Mouse (Mus musculus): ENCODE results near the gene Aqp3. TPM values are rescaled to one million over a fixed set of nuclear protein-coding genes. Genes with fewer than 3 reads are reported as not detected.
A peak's percentile ranks its signal among the peaks of the same experiment; 100 is the strongest.

The Aqp3 gene
- polyA plus RNA-seq, 1 experiment, result 311 TPM

- no peaks in the 10 kb centered on the region for H3K27me3 ChIP-seq (replicated peaks; ENCODE audit: control insufficient read depth, insufficient read depth, low read length)
- H3K27ac ChIP-seq (ENCODE audit: insufficient read depth, low read depth, low read length), result peak overlapping the region; percentile 88
- no peaks in the 10 kb centered on the region for H3K36me3 ChIP-seq (ENCODE audit: control insufficient read depth, insufficient read depth, low read length)
- H3K4me1 ChIP-seq (ENCODE audit: control insufficient read depth, insufficient read depth, low read length), result no peaks in the 10 kb centered on the region; the same call in 1 of the 2 replicates
- TF ChIP-seq POLR2A (IDR thresholded peaks at IDR 0.05; ENCODE audit: low read depth, low read length) (peak; percentile 22), CTCF (conservative IDR thresholded peaks at IDR 0.05; ENCODE audit: insufficient read depth, insufficient read length, low read depth, low read length) (no peak)
- 2% methylated on average over 27 of the region's 70 CpGs for WGBS
- DNase-seq, result peak; percentile 85
- peak overlapping the region; percentile 80 for H3K4me3 ChIP-seq (ENCODE audit: insufficient read depth, low read depth, low read length)
Observed at GRCm38 (mm10) chr4:41134935-41135710, 37.1 kb upstream of the Aqp3 start.

GRCm38 (mm10) chr4:41133529-41134291 is 35.7 kb upstream of the Aqp3 start:
- 85% methylated on average over 6 of the region's 6 CpGs for WGBS
- DNase-seq, result no peak
- no peaks in the 10 kb centered on the region; the same call in 1 of the 2 replicates for H3K4me1 ChIP-seq (ENCODE audit: control insufficient read depth, insufficient read depth, low read length)
- TF ChIP-seq CTCF (conservative IDR thresholded peaks at IDR 0.05; ENCODE audit: insufficient read depth, insufficient read length, low read depth, low read length), result no peak
- TF ChIP-seq POLR2A (IDR thresholded peaks at IDR 0.05; ENCODE audit: low read depth, low read length), result no peak
- H3K27me3 ChIP-seq (replicated peaks; ENCODE audit: control insufficient read depth, insufficient read depth, low read length), result no peaks in the 10 kb centered on the region
- no peak overlapping the region for H3K4me3 ChIP-seq (ENCODE audit: insufficient read depth, low read depth, low read length)
- no peaks in the 10 kb centered on the region for H3K36me3 ChIP-seq (ENCODE audit: control insufficient read depth, insufficient read depth, low read length)
- no peak overlapping the region for H3K27ac ChIP-seq (ENCODE audit: insufficient read depth, low read depth, low read length)

DNA sequence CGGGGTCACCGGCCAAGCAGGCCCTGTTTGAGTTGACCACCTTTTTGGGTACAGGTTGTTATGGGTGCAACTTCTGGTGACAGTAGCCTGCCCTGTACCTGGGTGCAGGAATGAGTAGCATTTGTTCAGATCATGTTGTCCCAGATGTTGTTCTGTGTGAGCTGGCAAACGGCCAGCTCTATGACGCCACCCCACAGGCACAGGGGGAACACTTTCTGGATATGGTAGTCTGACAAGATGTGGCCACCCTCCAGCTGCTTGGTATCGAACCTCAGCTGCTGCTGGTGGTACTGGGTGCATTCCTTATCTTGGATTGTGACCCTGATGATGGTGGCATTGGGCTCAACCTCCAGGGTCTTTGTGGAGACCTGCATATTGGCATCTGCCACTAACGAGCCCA is 34.5 kb upstream of the Aqp3 start:
- DNase-seq, result no peak
- TF ChIP-seq POLR2A (IDR thresholded peaks at IDR 0.05; ENCODE audit: low read depth, low read length) (no peak), CTCF (conservative IDR thresholded peaks at IDR 0.05; ENCODE audit: insufficient read depth, insufficient read length, low read depth, low read length) (no peak)
- H3K4me3 ChIP-seq (ENCODE audit: insufficient read depth, low read depth, low read length), result no peak overlapping the region
- WGBS, result 80% methylated on average over 6 of the region's 6 CpGs
- no peaks in the 10 kb centered on the region for H3K36me3 ChIP-seq (ENCODE audit: control insufficient read depth, insufficient read depth, low read length)
- no peaks in the 10 kb centered on the region; the same call in 1 of the 2 replicates for H3K4me1 ChIP-seq (ENCODE audit: control insufficient read depth, insufficient read depth, low read length)
- no peak overlapping the region for H3K27ac ChIP-seq (ENCODE audit: insufficient read depth, low read depth, low read length)
- H3K27me3 ChIP-seq (replicated peaks; ENCODE audit: control insufficient read depth, insufficient read depth, low read length), result no peaks in the 10 kb centered on the region

GRCm38 (mm10) chr4:41129836-41130235 is 31.9 kb upstream of the Aqp3 start:
- no peak overlapping the region for H3K4me3 ChIP-seq (ENCODE audit: insufficient read depth, low read depth, low read length)
- H3K27ac ChIP-seq (ENCODE audit: insufficient read depth, low read depth, low read length), result no peak overlapping the region
- H3K4me1 ChIP-seq (ENCODE audit: control insufficient read depth, insufficient read depth, low read length), result no peaks in the 10 kb centered on the region; the same call in 1 of the 2 replicates
- TF ChIP-seq CTCF (conservative IDR thresholded peaks at IDR 0.05; ENCODE audit: insufficient read depth, insufficient read length, low read depth, low read length) (no peak), POLR2A (IDR thresholded peaks at IDR 0.05; ENCODE audit: low read depth, low read length) (no peak)
- H3K36me3 ChIP-seq (ENCODE audit: control insufficient read depth, insufficient read depth, low read length), result no peaks in the 10 kb centered on the region
- no peaks in the 10 kb centered on the region for H3K27me3 ChIP-seq (replicated peaks; ENCODE audit: control insufficient read depth, insufficient read depth, low read length)
- WGBS, result 84% methylated on average over 3 of the region's 3 CpGs
- no peak for DNase-seq

DNA sequence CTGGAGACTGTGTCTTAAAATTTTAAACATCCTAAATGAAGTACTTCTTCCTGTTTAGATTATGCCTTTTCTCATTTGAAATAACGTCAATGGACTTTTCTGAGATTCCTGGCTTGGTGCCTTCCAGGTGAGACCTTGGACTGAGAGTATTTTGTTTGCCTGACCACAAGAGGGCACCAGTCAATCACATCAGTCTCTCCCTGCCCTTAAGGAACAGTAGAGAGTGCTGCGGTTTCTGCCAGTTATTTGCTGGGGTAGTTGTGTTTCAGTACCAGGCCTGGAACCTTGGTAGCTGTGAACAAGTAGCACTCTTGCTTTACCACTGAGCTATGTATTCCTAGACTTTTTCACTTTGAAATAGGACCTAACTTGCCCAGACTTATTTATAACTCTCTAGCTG is 31.4 kb upstream of the Aqp3 start:
- no peaks in the 10 kb centered on the region; the same call in 1 of the 2 replicates for H3K4me1 ChIP-seq (ENCODE audit: control insufficient read depth, insufficient read depth, low read length)
- H3K27ac ChIP-seq (ENCODE audit: insufficient read depth, low read depth, low read length), result no peak overlapping the region
- no peaks in the 10 kb centered on the region for H3K27me3 ChIP-seq (replicated peaks; ENCODE audit: control insufficient read depth, insufficient read depth, low read length)
- H3K36me3 ChIP-seq (ENCODE audit: control insufficient read depth, insufficient read depth, low read length), result no peaks in the 10 kb centered on the region
- DNase-seq, result peak; percentile 79
- 0% methylated on average over 2 of the region's 2 CpGs for WGBS
- H3K4me3 ChIP-seq (ENCODE audit: insufficient read depth, low read depth, low read length), result no peak overlapping the region
- no peak for TF ChIP-seq POLR2A (IDR thresholded peaks at IDR 0.05; ENCODE audit: low read depth, low read length)
- peak; percentile 98 for TF ChIP-seq CTCF (conservative IDR thresholded peaks at IDR 0.05; ENCODE audit: insufficient read depth, insufficient read length, low read depth, low read length)

GRCm38 (mm10) chr4:41124180-41124951 is 26.4 kb upstream of the Aqp3 start, which contains the start of gene Nol6:
Gene Nol6 (minus strand): TSS chr4:41124455.
- WGBS, result 2% methylated on average over 29 of the region's 29 CpGs

More at GRCm38 (mm10) chr4:41124180-41124951, 26.4 kb upstream of the Aqp3 start, which contains the start of gene Nol6:
- H3K27ac ChIP-seq (ENCODE audit: insufficient read depth, low read depth, low read length), result 0 out of 2 replicates have a peak within 1 kb of the TSS, but pooled peaks have one; percentile 6
- H3K36me3 ChIP-seq (ENCODE audit: control insufficient read depth, insufficient read depth, low read length), result no peaks in the 10 kb centered on the region
- H3K27me3 ChIP-seq (replicated peaks; ENCODE audit: control insufficient read depth, insufficient read depth, low read length), result no peaks in the 10 kb centered on the region
- TF ChIP-seq CTCF (conservative IDR thresholded peaks at IDR 0.05; ENCODE audit: insufficient read depth, insufficient read length, low read depth, low read length) (no peak), POLR2A (IDR thresholded peaks at IDR 0.05; ENCODE audit: low read depth, low read length) (no peak)
- peak; percentile 100 for DNase-seq
- H3K4me3 ChIP-seq (ENCODE audit: insufficient read depth, low read depth, low read length), result peak within 1 kb of the TSS; percentile 72
- H3K4me1 ChIP-seq (ENCODE audit: control insufficient read depth, insufficient read depth, low read length), result peaks cover 5% of the 10 kb centered on the region
